Mouse (Mus musculus) midbrain, embryonic 16.5 days (tissue): ENCODE data around the gene Exoc7. TPM values are rescaled to one million over a fixed set of nuclear protein-coding genes. Genes with fewer than 3 reads are reported as not detected.
"Not testable (repeated sequence)": the region's sequence is repeated elsewhere in the genome, so short reads cannot be mapped to it uniquely, and the experiment has no call there.

Experiments
- ATAC-seq: fragments of 200-750 bp; cut with Nextera tagmentation; 2 replicates; pipeline ENCODE4 v1.8.0; 2017; ENCODE audit warnings: moderate TSS enrichment
- H3K27ac ChIP-seq: fragments of 300-500 bp; sonication (generic); 2 replicates; pipeline ENCODE4 v1.5.1; 2014; ENCODE audit warnings: mild to moderate bottlenecking, low read length, mixed read lengths
- H3K27me3 ChIP-seq: fragments of 300-500 bp; sonication (generic); 2 replicates; pipeline ENCODE4 v1.6.1; 2014; ENCODE audit warnings: low read depth, low read length, mixed read lengths; ENCODE audit not compliant: control insufficient read depth, insufficient read depth
- H3K36me3 ChIP-seq: fragments of 300-500 bp; sonication (generic); 2 replicates; pipeline ENCODE4 v1.6.1; 2014; ENCODE audit warnings: mild to moderate bottlenecking, low read length, moderate library complexity, mixed read lengths; ENCODE audit not compliant: control insufficient read depth, insufficient read depth
- H3K4me1 ChIP-seq: fragments of 300-500 bp; sonication (generic); 2 replicates; pipeline ENCODE4 v1.6.1; 2014; ENCODE audit warnings: mild to moderate bottlenecking, low read length, mixed read lengths; ENCODE audit not compliant: control insufficient read depth, insufficient read depth
- H3K4me2 ChIP-seq: fragments of 300-500 bp; sonication (generic); 2 replicates; pipeline ENCODE4 v1.6.1; 2014; ENCODE audit warnings: mild to moderate bottlenecking, low read length, mixed read lengths
- H3K4me3 ChIP-seq: fragments of 300-500 bp; sonication (generic); 2 replicates; pipeline ENCODE4 v1.5.1; 2014; ENCODE audit warnings: low read depth, mild to moderate bottlenecking, low read length, moderate library complexity, mixed read lengths
- H3K9ac ChIP-seq: fragments of 300-500 bp; sonication (generic); 2 replicates; pipeline ENCODE4 v1.6.1; 2014; ENCODE audit warnings: low read depth, low read length, mixed read lengths
- H3K9me3 ChIP-seq: fragments of 300-500 bp; sonication (generic); replicated peaks from 2 replicates; pipeline ENCODE4 v1.6.1; 2014; ENCODE audit warnings: mild to moderate bottlenecking, low read length, mixed read lengths; ENCODE audit not compliant: control insufficient read depth, poor library complexity, severe bottlenecking
- WGBS: fragments of 180-500 bp; shearing (Covaris S2); extraction: QIAGEN DNeasy Blood & Tissue Kit; methylation state at CpG from one replicate; pipeline ENCODE4 v1.1.7; 2014; 5-methylcytosine and 5-hydroxymethylcytosine counted together
- polyA plus RNA-seq: library from polyadenylated mRNA; unstranded; fragments of >200 nt; fragmentation: Nextera tagmentation; extraction: Ambion mirVana; gene quantifications from 2 replicates; pipeline ENCODE4 v1.2.1, GENCODE M21; 2015

The Exoc7 gene
- polyA plus RNA-seq, 1 experiment from 2014 or later, result 127 TPM

DNA sequence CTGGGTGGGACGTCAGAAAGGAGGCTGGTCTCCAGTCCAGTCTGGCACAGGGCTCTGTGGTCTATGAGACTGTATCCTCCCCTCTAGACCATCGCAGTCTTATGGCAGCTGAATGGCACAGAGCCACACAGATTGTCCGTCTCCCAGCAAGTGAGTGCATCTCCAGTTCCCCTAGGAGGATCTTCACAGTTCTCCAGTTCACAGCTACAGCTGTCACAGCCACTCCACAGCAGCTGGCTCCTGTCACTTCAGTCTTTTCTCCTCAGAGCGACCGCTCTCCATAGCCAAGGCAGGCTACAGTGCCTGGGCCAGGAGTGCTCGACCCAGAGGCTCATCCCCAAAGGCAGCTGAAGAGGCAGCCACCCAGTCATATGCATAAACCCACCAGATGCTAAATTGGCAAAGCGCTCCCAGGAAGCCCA, 21.3 kb downstream of the Exoc7 start:
- ATAC-seq, result no peak
- Histone ChIP-seq H3K27me3 (peaks cover 35% of the 10 kb centered on the region), H3K9ac (no peak overlapping the region), H3K9me3 (no peaks in the 10 kb centered on the region), H3K27ac (no peak overlapping the region), H3K4me2 (no peak overlapping the region), H3K36me3 (peaks cover 21% of the 10 kb centered on the region), H3K4me1 (peaks cover 16% of the 10 kb centered on the region), H3K4me3 (no peak overlapping the region)
- 67% methylated on average over 7 of the region's 7 CpGs for WGBS

DNA sequence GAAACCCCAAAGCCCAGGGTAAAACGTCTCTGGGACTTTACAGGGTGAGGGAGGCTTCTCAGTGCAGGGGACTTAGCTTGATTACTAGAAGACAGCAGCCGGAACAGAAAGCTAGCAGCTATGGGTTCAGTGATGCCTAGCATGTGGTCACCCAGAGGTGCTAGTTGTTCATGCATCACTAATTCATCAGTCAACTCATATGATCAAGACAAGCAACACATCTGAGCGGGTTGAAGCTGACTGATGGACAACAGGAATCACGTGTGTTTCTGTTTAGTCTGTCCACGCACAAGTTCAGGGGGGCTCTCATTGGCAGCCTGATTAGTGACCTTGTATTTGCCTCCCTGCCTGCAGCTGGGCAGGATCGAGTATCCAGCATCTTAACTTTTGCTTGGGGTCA, 23.1 kb downstream of the Exoc7 start:
- Histone ChIP-seq H3K4me3 (no peak overlapping the region), H3K4me2 (no peak overlapping the region), H3K27me3 (peaks cover 44% of the 10 kb centered on the region), H3K9me3 (no peaks in the 10 kb centered on the region), H3K27ac (no peak overlapping the region), H3K9ac (no peak overlapping the region), H3K4me1 (peaks cover 16% of the 10 kb centered on the region), H3K36me3 (peaks cover 7% of the 10 kb centered on the region)
- no peak for ATAC-seq
- 62% methylated on average over 6 of the region's 6 CpGs for WGBS

DNA sequence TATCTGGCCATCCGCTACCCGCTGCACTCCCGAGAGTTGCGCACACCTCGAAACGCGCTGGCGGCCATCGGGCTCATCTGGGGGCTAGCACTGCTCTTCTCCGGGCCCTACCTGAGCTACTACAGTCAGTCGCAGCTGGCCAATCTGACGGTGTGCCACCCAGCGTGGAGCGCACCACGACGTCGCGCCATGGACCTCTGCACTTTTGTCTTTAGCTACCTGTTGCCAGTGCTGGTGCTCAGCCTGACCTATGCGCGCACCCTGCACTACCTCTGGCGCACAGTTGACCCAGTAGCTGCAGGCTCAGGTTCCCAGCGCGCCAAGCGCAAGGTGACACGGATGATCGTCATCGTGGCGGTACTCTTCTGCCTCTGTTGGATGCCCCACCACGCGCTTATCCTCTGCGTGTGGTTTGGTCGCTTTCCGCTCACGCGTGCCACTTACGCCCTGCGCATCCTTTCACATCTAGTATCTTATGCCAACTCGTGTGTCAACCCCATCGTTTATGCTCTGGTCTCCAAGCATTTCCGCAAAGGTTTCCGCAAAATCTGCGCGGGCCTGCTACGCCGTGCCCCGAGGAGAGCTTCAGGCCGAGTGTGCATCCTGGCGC, 24.0 kb downstream of the Exoc7 start:
- 13% methylated on average over 48 of the region's 48 CpGs for WGBS
- ATAC-seq, result no peak; the same call in 1 of the 2 replicates

DNA sequence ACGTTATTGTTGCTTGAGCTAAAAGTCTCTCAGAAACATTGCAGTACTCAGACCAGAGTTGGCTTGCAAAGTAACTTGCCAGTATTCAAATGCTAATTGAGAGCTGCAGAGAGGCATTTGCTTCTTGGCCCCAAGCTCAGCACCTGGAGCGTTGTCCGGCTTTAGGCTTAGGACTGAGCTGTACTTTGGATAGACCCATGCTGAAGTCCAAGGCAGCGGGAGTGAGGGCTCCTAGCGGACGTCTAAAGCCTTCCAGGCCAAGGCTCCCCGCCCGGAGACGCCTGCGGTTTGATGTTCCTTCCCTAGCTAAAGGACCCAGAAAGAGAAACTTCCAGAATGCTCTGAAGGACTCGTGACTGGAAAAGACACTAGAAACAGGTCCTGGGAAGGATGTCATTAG, 24.9 kb downstream of the Exoc7 start:
- 2% methylated on average over 11 of the region's 11 CpGs for WGBS
- Histone ChIP-seq H3K9ac (no peak overlapping the region), H3K4me1 (peaks cover 16% of the 10 kb centered on the region), H3K4me2 (no peak overlapping the region), H3K4me3 (no peak overlapping the region), H3K27me3 (peaks cover 44% of the 10 kb centered on the region), H3K36me3 (no peaks in the 10 kb centered on the region), H3K9me3 (no peaks in the 10 kb centered on the region), H3K27ac (no peak overlapping the region)
- no peak for ATAC-seq

More for the DNA sequence above, 24.0 kb downstream of the Exoc7 start:
- Histone ChIP-seq H3K4me1 (peaks cover 16% of the 10 kb centered on the region), H3K4me2 (0 out of 2 replicates have a peak overlapping the region, but pooled peaks have one; percentile 20), H3K27me3 (peaks cover 44% of the 10 kb centered on the region), H3K4me3 (no peak overlapping the region; the same call in 1 of the 2 replicates), H3K9ac (peak overlapping the region; percentile 25; the same call in 1 of the 2 replicates), H3K27ac (no peak overlapping the region), H3K36me3 (peaks cover 3% of the 10 kb centered on the region; the same call in 1 of the 2 replicates), H3K9me3 (no peaks in the 10 kb centered on the region)

DNA sequence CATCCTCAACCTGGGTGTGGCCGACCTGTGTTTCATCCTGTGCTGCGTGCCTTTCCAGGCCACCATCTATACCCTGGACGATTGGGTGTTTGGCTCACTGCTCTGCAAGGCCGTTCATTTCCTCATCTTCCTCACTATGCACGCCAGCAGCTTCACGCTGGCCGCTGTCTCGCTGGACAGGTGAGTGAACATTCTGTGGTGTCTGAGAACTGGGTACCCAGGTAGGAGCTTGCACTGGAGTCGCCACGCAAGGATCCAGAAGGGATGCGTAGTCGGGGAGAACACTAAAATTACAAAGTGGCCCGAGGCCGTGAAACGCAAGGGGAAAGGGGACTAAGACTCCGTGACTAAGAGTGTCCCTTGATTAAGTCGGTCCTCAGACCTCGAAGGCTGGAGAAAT, 25.4 kb downstream of the Exoc7 start:
- Histone ChIP-seq H3K4me3 (peak overlapping the region; percentile 26), H3K27me3 (peaks cover 44% of the 10 kb centered on the region), H3K9ac (peak overlapping the region; percentile 50), H3K36me3 (no peaks in the 10 kb centered on the region), H3K27ac (no peak overlapping the region), H3K4me1 (peaks cover 16% of the 10 kb centered on the region), H3K9me3 (no peaks in the 10 kb centered on the region), H3K4me2 (peak overlapping the region; percentile 51)
- WGBS, result 1% methylated on average over 18 of the region's 18 CpGs
- 0 out of 2 replicates have a peak, but pooled peaks have one; percentile 34 for ATAC-seq

DNA sequence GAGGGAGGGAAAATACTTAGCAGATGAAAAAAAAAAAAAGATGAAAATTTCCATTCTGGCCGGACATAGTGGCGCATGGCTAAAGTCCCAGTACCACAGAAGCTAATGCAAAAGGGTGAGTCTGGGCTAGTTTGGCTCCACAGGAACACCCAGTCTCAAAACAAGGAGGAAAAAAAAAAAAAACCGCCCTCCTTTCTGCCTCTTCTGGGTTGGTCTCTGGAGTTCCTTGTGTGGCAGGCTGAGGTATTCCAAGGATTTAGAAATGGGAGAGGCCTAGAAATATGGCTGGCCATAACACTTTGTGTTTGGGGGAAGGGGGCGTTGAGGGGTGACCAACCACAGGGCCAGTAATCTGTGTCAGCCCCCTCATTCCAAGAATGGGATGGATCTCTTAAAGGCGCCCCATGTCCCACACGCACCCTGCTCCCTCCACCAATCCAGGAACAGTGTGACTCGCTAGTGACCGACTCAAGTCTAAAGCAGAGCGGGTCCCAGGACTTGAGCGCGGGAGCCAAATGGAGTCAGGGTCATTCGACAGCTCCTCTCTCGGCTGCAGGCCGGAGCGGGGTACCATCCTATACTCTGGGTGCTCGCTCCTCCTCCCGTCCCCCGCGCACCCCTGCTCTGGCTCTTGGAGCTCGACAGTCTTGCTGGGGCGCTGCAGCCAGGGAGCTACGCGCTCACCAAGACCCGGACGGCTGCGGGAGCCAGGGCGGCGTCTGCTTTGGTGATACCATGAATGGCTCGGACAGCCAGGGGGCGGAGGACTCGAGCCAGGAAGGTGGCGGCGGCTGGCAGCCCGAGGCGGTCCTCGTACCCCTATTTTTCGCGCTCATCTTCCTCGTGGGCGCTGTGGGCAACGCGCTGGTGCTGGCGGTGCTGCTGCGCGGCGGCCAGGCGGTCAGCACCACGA, 26.0 kb downstream of the Exoc7 start, which contains the start of gene Galr2:
TSS of gene Galr2 (plus strand) at position 189 of the 913 bp plus-strand sequence.
- Histone ChIP-seq H3K4me2 (peak within 1 kb of the TSS; percentile 51), H3K27me3 (peaks cover 44% of the 10 kb centered on the region), H3K27ac (no peak within 1 kb of the TSS), H3K4me1 (peaks cover 16% of the 10 kb centered on the region), H3K9me3 (no peaks in the 10 kb centered on the region), H3K36me3 (no peaks in the 10 kb centered on the region), H3K9ac (peak within 1 kb of the TSS; percentile 50), H3K4me3 (peak within 1 kb of the TSS; percentile 26)
- ATAC-seq, result no peak
- WGBS, result 6% methylated on average over 48 of the region's 48 CpGs

DNA sequence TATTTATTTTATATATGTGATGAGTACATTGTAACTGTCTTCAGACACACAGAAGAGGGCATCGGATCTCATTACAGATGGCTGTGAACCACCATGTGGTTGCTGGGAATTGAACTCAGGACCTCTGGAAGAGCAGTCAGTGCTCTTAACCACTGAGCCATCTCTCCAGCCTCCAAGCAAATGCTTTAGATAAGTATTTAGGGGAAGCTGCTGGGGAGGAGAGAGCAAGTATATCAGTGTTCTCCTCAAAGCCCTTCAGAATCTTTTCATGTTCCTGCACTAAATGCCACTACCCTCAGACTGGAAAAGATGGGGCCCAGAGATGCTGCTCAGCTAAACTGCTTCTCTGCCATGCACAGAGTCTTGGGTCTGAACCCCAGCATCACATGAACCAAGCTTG, 29.8 kb downstream of the Exoc7 start:
- WGBS, result 100% methylated on average over 1 of the region's 1 CpGs
- not testable (repeated sequence) for H3K4me2 ChIP-seq, H3K27ac ChIP-seq, H3K4me3 ChIP-seq, H3K36me3 ChIP-seq, H3K9me3 ChIP-seq, ATAC-seq, H3K9ac ChIP-seq
- H3K4me1 ChIP-seq, result peaks cover 24% of the 10 kb centered on the region
- peaks cover 13% of the 10 kb centered on the region for H3K27me3 ChIP-seq

DNA sequence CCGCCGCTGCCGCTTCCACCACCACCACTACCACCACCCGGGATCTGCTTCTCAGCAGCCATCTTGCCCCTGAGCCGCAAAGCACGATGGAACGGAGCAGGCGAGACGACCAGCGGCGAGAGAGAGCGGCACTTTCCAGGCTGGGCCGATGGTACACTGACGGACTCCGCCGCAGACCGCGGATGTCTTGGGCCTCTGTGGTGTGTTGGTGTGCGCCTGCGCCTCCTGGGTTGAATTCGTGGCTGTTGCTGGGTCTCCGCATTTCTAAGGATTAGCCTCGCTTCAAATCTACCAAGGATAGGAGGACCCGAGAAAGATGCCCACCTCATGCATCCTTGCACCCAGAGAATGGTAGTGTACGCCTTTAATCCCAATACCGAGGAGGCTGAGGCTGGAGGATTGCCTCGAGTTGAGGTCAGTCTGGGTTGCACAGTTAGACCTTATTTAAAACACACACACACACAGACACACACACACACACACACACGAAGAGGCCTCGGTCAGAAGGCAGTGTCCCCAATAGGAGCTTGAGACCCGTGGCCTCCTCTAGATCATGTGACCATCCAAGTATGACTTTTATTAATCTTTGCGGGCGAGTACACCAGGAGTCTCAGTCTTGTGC, 32.9 kb downstream of the Exoc7 start, which contains the start of gene Srp68:
TSS of gene Srp68 (minus strand) at position 173 of the 622 bp plus-strand sequence.
- WGBS, result 2% methylated on average over 29 of the region's 32 CpGs

More for the DNA sequence above, 32.9 kb downstream of the Exoc7 start, which contains the start of gene Srp68:
- Histone ChIP-seq H3K4me1 (peaks cover 28% of the 10 kb centered on the region), H3K9ac (peak within 1 kb of the TSS; percentile 77), H3K9me3 (no peaks in the 10 kb centered on the region), H3K27ac (peak within 1 kb of the TSS; percentile 87), H3K36me3 (peaks cover 10% of the 10 kb centered on the region), H3K4me3 (peak within 1 kb of the TSS; percentile 90), H3K27me3 (no peaks in the 10 kb centered on the region), H3K4me2 (peak within 1 kb of the TSS; percentile 87)
- peak; percentile 99 for ATAC-seq
